Mouse (Mus musculus) G1E-ER4 (cell line): Measurements from ENCODE around the gene Fam171a2. TPM values are rescaled to one million over a fixed set of nuclear protein-coding genes. Genes with fewer than 3 reads are reported as not detected.

Experiments used
- GATA1 ChIP-seq: IDR thresholded peaks from one replicate; pipeline ENCODE4 v1.8.0; 2012; ENCODE audit warnings: low read length, inconsistent platforms
- polyA plus RNA-seq: library from polyadenylated mRNA; stranded (reverse); fragments of >175 nt; gene quantifications from 2 replicates; pipeline ENCODE4 v1.2.3, GENCODE M21; 2012

Gene Fam171a2
- polyA plus RNA-seq, 1 experiment, result 0.23 TPM

DNA sequence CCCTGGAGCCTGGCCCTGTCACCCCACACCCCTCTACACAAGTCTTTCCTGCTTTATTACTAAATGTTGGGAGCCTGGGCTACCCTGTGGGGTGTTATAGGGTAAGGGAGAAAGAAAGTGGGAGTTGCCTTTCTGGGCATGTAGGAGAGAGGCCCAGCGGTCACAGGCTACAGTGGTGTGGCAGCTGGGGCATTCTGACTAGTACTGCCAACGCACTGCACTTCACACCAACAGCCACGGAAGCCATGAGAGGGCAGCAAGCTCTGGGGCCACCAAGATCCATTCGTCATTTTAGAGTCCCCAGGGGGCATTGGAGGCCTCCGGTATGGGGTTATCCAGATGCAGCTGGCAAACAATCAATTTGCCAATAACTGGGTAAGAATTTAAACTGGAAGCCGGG lies 5.4 kb downstream of the Fam171a2 start:
- TF ChIP-seq GATA1, result no peak

DNA sequence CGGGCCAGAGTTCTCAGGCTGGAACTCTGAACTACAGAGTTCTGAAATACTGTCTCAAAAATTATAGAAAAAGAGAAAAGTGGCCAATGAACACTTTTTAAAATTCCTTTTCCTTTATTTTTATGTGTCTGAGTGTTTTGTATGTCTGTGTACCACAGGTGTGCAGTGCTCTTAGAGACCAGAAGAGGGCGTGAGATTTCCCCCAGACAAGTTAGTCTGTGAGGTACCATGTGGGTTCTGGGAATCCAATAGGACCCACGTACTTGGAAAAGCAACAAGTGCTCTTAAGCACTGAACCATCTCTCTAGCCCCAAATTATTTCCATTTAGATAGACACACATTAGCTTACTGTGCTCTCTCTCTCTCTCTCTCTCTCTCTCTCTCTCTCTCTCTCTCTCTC lies 6.0 kb downstream of the Fam171a2 start:
- TF ChIP-seq GATA1, result no peak

DNA sequence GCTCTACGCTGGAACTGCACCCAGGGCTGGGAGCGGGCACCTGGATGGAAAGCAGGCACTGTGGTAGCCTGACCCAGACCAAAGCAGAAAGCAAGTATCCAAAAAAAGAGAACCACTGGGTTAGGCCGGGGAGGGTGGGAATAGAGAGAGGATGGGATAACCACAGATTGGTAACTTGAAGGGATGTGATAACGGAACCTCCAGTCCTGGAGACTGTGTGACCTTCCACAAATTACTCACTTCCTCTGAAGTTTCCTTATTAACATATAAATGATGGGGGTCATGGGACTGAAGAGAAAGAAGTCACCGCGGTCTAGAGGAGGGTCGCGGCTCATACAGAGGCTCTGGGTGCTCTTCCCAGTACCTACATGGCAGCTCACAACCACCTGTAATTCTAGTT lies 7.2 kb downstream of the Fam171a2 start:
- no peak for TF ChIP-seq GATA1

DNA sequence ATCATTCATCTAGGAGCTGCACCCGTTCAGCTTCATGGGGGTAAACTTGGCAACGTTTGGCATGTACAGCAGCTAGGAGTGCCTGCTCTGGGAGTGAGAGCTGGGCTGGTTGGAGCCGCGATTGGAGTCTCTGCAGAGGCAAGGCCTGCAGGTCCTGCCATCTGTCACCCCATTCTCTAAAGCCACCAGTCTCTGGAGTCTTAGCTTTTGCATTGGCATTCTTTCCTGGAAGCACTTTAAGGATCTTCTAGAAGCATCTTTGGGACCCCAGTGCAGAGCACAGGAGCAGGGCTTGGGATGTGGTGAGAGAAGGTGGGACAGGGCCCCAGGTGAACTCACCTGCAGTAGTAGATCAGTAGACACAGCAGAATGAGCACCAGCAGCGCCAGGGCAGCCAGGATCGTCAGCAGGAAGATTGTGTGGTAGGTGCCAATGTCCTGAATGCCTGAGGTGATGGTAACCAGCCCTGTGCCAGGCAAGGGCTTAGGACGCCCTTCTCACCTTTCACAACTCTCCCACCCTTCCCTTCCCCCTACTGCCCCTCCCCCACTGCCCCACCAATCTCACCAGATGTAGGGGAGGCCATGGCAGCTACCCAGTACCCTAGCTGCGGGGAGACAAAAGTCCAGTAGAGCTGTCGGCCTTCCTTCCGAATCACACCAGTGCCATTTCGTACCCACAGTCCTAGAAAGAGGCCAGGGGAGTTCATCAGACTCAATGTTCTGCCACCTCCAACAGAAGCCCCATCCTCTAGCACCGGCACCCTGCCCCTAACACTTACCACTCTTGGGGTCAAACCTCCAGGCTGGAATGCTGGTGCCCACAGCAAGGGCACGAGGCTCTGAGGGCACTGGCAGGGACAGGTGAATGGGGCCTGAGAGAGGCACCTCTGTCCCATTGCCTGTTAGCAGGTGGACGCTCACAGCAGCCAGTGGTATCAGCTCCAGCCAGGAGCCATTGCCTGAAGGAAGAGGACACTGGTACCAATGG lies 8.1 kb downstream of the Fam171a2 start:
- no peak for TF ChIP-seq GATA1

DNA sequence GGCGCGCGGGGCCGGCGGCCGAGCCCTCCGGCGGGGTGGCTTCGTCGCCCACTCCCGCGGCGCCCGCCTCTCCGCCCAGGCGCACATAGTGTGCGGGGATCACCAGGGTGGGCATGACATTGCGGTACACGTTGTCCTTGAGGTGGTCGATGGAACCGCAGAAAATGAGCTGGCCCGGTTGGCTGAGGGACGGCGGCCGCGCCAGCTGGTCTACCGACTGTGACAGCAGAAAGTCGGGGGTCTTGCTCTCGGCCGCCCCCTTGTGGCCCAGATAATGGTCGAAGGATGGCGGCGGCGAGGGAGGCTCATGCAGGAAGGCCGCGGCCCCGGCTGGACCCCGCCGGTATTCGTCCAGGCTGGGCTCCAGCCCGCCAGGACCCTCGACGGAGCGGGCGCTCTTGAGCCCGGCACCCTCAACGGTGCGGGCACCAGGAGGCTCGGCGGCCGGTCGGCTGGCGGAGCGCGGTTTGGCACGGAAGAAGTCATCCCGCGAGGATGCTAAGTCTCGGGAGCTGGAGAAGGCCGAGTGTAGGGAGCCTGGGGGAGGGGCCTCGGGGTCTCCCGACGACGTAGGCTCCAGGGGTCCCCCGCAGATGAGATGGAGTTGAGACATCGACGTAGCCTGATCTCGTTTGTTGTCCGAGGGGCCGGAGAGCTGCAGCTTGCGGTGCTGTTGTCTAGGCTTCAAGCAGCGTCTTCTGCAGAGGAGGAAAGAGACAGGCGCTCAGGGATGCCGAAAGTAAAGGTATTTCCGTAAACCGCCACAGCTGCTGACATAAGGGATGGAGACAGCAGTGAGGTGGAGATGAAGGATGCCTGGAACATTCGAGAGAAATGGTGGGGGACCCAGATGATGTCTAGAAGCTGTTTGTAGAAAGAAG lies 9.0 kb downstream of the Fam171a2 start:
- no peak for TF ChIP-seq GATA1

DNA sequence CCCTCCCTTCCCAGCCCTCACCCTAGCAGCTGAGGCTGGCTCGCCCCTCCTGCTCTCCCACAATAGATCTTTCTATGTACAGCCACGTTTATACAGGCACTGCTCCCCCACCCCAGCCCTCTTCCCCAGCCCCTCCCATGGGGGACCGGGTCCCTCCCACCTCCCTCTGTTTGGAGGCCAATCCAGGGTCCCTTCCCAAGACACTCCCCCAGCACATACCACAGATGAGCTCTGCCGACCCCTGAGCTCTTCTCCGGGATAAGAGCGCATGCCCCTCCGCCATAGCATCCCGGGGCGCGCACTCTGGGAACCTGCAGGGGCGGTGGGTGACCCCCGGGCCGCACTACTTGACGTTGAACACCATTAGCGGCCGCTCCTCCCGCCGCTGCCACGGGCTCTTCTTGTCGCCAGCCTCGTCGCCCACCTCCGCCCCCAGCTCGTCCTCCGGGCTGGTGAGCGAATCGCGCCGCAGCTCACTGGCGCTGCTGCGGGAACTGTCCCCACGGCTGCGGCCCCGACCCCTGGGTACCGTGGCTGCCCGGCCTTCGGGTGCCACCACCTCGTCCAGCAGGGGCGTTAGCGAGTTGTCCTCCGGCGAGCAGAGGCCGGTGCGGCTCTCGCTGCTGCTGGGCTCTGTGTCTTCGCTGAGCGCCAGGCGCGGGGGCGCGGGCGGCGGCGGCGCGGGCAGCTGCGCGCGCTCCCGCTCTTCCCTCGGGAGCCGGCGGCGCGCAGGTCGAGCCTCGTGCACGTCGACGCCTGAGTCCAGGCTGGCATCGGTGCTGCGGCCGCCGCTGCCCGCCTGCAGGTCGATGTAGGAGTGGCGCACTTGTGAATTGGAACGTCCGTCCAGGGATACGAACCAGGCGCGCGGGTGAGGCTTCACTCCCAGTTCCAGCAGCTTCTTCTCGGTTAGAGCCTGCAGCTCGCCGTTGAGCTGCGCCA lies 10.1 kb downstream of the Fam171a2 start:
- TF ChIP-seq GATA1, result no peak

DNA sequence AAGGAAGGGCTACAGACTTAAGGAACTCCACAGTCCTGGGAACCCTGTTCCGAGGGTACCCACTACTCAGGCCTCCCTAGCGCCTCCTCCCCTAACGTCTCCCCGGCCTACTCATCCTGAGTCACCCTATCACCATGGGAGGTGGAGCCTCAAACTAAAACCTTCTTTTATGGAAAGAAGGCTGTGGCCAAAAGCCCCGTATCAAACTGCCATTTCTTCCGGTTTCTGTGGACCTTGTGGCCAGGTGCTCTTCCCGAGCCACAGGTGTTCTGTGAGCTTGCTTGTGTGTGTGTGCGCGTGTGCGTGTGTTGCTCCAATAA lies 11.1 kb downstream of the Fam171a2 start:
- no peak for TF ChIP-seq GATA1

DNA sequence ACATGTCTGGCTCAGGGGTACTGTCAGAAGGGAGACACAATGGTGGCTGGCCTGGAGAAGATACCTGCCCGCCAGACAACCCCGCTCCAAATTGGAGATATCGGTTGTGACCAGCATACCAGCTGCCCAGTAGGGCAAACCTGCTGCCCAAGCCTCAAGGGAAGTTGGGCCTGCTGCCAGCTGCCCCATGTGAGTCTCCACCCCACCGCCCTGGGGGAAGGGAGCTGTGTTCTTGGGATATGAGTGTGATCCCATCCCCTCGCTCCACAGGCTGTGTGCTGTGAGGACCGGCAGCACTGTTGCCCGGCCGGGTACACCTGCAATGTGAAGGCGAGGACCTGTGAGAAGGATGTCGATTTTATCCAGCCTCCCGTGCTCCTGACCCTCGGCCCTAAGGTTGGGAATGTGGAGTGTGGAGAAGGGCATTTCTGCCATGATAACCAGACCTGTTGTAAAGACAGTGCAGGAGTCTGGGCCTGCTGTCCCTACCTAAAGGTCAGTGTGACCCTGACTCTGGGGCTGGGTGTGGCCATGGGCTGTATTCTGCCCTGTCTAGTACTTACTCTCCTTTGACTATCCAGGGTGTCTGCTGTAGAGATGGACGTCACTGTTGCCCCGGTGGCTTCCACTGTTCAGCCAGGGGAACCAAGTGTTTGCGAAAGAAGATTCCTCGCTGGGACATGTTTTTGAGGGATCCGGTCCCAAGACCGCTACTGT lies 11.6 kb downstream of the Fam171a2 start:
- no peak for TF ChIP-seq GATA1

DNA sequence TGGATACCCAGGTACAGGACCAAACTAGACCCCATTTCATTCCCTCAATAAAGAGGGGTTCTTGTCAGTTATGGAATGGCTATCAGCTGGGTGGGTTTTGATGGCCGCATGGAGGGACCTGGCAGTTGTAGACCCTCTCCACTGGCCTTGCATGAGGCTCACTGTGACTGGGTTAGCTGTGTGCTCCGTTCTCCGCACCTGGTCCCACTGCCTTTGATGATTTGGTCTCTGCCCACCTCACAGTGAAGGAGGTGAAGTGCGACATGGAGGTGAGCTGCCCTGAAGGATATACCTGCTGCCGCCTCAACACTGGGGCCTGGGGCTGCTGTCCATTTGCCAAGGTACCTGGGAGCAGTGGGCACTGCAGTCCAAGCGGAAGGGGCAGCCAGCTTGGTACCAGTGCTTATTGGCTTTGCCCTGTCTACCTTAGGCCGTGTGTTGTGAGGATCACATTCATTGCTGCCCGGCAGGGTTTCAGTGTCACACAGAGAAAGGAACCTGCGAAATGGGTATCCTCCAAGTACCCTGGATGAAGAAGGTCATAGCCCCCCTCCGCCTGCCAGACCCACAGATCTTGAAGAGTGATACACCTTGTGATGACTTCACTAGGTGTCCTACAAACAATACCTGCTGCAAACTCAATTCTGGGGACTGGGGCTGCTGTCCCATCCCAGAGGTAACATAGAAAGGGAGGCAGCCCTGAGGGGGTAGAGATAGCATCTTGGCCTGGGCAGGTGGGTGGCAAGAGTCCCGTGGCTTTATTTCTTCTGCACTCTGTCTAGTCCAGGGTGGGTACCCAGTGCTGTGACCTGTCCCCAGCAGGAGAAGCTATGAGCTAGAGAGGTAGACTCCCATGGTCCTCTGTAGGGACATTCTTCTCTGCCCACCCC lies 12.4 kb downstream of the Fam171a2 start:
- no peak for TF ChIP-seq GATA1

DNA sequence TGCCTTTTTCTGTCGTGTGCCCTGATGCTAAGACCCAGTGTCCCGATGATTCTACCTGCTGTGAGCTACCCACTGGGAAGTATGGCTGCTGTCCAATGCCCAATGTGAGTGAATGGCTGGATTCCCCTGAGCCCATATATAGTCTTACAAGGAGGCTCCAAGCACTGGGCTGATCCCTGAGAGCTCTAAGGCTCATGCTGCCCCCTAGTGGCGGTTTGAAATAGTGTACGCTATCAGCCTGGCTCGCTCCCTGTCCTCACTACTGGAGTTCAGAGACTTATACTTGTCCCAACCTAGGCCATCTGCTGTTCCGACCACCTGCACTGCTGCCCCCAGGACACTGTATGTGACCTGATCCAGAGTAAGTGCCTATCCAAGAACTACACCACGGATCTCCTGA lies 13.1 kb downstream of the Fam171a2 start:
- no peak for TF ChIP-seq GATA1

DNA sequence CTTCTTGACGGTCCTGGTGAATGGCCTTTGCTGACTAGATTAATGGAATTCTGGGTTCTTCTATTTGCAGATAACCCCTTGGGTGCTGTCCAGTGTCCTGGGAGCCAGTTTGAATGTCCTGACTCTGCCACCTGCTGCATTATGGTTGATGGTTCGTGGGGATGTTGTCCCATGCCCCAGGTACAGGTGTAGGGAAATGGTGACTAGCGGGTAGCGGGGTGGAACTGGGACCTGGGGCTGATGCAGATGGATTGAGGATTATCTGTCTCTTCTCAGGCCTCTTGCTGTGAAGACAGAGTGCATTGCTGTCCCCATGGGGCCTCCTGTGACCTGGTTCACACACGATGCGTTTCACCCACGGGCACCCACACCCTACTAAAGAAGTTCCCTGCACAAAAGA lies 13.6 kb downstream of the Fam171a2 start:
- no peak for TF ChIP-seq GATA1

DNA sequence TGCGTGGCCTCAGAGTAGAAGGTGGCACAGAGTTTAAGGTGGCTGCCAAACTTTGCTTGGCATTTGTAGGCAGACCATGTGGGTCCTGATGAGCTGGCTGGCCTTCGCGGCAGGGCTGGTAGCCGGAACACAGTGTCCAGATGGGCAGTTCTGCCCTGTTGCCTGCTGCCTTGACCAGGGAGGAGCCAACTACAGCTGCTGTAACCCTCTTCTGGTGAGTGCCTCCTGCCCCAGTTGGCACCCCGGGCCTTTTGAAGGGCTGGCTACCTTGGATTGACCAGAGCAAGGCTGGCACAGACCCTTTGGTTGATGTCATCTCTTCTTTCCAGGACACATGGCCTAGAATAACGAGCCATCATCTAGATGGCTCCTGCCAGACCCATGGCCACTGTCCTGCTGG lies 14.6 kb downstream of the Fam171a2 start:
- no peak for TF ChIP-seq GATA1

DNA sequence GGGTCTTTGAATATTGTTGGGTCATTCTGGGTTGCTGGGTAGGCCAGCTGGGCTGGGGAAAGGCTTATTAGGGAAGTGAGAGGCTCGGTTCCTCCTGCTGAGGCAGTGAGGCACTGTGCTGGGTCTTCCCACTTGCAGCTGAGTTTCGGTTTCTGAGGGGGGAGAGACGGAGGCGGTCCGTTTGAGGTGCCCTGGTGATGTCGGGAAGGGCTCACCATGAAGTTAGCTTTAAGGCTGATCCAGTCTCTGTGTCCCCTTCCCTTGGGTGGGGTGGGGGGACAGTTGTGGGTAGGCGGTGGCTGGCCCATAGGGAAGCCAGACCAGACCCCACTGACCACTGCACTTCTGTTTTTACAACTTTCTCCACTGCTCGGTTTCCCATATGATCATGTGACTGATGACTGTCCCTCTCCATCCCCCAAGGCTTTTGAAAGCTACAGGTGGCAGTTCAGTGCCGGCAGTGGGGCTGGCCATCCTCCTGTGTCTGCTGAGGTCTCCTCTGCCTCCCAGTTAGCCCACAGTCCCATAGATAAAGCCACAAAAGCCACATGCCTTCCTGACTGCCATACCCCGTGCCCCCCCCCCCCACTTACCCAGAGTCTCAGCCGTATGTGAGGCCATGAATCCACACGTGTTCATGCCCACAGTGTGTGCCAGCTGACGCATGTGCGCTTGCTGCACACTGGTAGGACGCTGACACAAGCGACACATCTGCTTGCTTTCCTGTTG lies 15.2 kb downstream of the Fam171a2 start:
- TF ChIP-seq GATA1, result no peak
